Mouse (Mus musculus): ENCODE measurements around the gene Extl2.

The Extl2 gene

GRCm38 (mm10) chr3:116006978-116007940 lies at the start of gene Extl2, which contains the start of gene Slc30a7:
Gene Extl2 (plus strand): TSS chr3:116007462.
Gene Slc30a7 (minus strand): TSS chr3:116007406.
- peak; percentile 85 for DNase-seq

GRCm38 (mm10) chr3:115961311-115962027 lies 45.8 kb upstream of the Extl2 start:
- DNase-seq = no peak

- DNase-seq = no peak
Observed at GRCm38 (mm10) chr3:115962028-115962415, 45.2 kb upstream of the Extl2 start.

- DNase-seq = no peak
Observed at GRCm38 (mm10) chr3:115963597-115963996, 43.7 kb upstream of the Extl2 start.

GRCm38 (mm10) chr3:115964071-115964470 lies 43.2 kb upstream of the Extl2 start:
- no peak for DNase-seq

GRCm38 (mm10) chr3:115968745-115969530 lies 38.3 kb upstream of the Extl2 start:
- DNase-seq = no peak

- DNase-seq = no peak
Observed at GRCm38 (mm10) chr3:115971045-115971785, 36.0 kb upstream of the Extl2 start.

- DNase-seq = no peak
Observed at GRCm38 (mm10) chr3:115971891-115972646, 35.2 kb upstream of the Extl2 start.

- no peak for DNase-seq
Observed at GRCm38 (mm10) chr3:115974228-115974627, 33.0 kb upstream of the Extl2 start.

- DNase-seq = no peak
Observed at GRCm38 (mm10) chr3:115974995-115975394, 32.3 kb upstream of the Extl2 start.

- DNase-seq = no peak
Observed at GRCm38 (mm10) chr3:115979000-115979399, 28.3 kb upstream of the Extl2 start.

- DNase-seq = no peak
Observed at GRCm38 (mm10) chr3:115983217-115983616, 24.0 kb upstream of the Extl2 start.

GRCm38 (mm10) chr3:115984653-115985052 lies 22.6 kb upstream of the Extl2 start:
- DNase-seq = no peak

GRCm38 (mm10) chr3:115985183-115985892 lies 21.9 kb upstream of the Extl2 start:
- DNase-seq = peak; percentile 4

GRCm38 (mm10) chr3:115992103-115992502 lies 15.2 kb upstream of the Extl2 start:
- no peak for DNase-seq

- DNase-seq = no peak
Observed at GRCm38 (mm10) chr3:115992588-115992987, 14.7 kb upstream of the Extl2 start.

- DNase-seq = peak; percentile 10
Observed at GRCm38 (mm10) chr3:115993025-115993424, 14.2 kb upstream of the Extl2 start.

GRCm38 (mm10) chr3:115996929-115997328 lies 10.3 kb upstream of the Extl2 start:
- no peak for DNase-seq

GRCm38 (mm10) chr3:116006284-116006977 lies 831 bp upstream of the Extl2 start:
- peak; percentile 21 for DNase-seq

- DNase-seq = peak; percentile 75
Observed at GRCm38 (mm10) chr3:116007941-116008440, 729 bp downstream of the Extl2 start.

All from kidney, adult 18-20 months (tissue).